Mouse (Mus musculus) effector memory CD4-positive, alpha-beta T cell, adult 7 months (primary cell): Measurements from ENCODE around the gene Des. TPM values are rescaled to one million over a fixed set of nuclear protein-coding genes. Genes with fewer than 3 reads are reported as not detected.

ENCODE experiments used
- polyA plus RNA-seq: library from polyadenylated mRNA; unstranded; fragments of 100-300 nt; shearing (Covaris generic); gene quantifications from one replicate; pipeline ENCODE4 v1.2.1, GENCODE M21; 2017

Gene Des
- not detected for polyA plus RNA-seq

GRCm38 (mm10) chr1:75360112-75361031 is at the start of gene Des:
TSS of gene Des (plus strand) at chr1:75360329.

GRCm38 (mm10) chr1:75317241-75318201 is 42.6 kb upstream of the Des start, which contains the start of gene Dnpep:
TSS of gene Dnpep (minus strand) at chr1:75317990.

GRCm38 (mm10) chr1:75374950-75375936 is 15.1 kb downstream of the Des start, which contains the start of gene Speg:
TSS of gene Speg (plus strand) at chr1:75375297.

Other genes starting within 250 kb of the Des start
- 6.5 TPM for gene Nhej1, start 235.1 kb upstream of the Des start, polyA plus RNA-seq
- gene Slc23a3, start 226.4 kb upstream of the Des start, polyA plus RNA-seq: 0.30 TPM
- 159 TPM for gene Cnppd1, start 217.6 kb upstream of the Des start, polyA plus RNA-seq
- 86.1 TPM for gene Retreg2, start 217.6 kb upstream of the Des start, polyA plus RNA-seq
- gene Zfand2b, start 191.7 kb upstream of the Des start, polyA plus RNA-seq: 76.0 TPM
- 3.3 TPM for gene Abcb6, start 179.9 kb upstream of the Des start, polyA plus RNA-seq
- 19.0 TPM for gene Ankzf1, start 168.2 kb upstream of the Des start, polyA plus RNA-seq
- 17.3 TPM for gene Atg9a, start 168.1 kb upstream of the Des start, polyA plus RNA-seq
- 7.4 TPM for gene Glb1l, start 149.5 kb upstream of the Des start, polyA plus RNA-seq
- 59.4 TPM for gene Stk16, start 149.5 kb upstream of the Des start, polyA plus RNA-seq
- 208 TPM for gene Tuba4a, start 140.5 kb upstream of the Des start, polyA plus RNA-seq
- not detected for gene A630095N17Rik, start 128.2 kb upstream of the Des start, polyA plus RNA-seq
- gene Dnajb2, start 123.9 kb upstream of the Des start, polyA plus RNA-seq: 109 TPM
- 0.13 TPM for gene Ptprn, start 95.8 kb upstream of the Des start, polyA plus RNA-seq
- gene Resp18, start 81.9 kb upstream of the Des start, polyA plus RNA-seq: not detected
- gene Dnpep, start 42.3 kb upstream of the Des start, polyA plus RNA-seq: 42.9 TPM
- gene Speg, start 15.0 kb downstream of the Des start, polyA plus RNA-seq: 0.59 TPM
- gene Gmppa, start 75.6 kb downstream of the Des start, polyA plus RNA-seq: 97.2 TPM
- not detected for gene Asic4, start 90.1 kb downstream of the Des start, polyA plus RNA-seq
- gene Chpf, start 119.0 kb downstream of the Des start, polyA plus RNA-seq: 31.4 TPM
- 3.5 TPM for gene Tmem198, start 119.2 kb downstream of the Des start, polyA plus RNA-seq
- gene Obsl1, start 146.1 kb downstream of the Des start, polyA plus RNA-seq: 1.9 TPM
- gene Inha, start 146.7 kb downstream of the Des start, polyA plus RNA-seq: not detected
- gene Stk11ip, start 161.2 kb downstream of the Des start, polyA plus RNA-seq: 32.1 TPM
- not detected for gene Slc4a3, start 185.9 kb downstream of the Des start, polyA plus RNA-seq